Mouse (Mus musculus) erythroblast, embryonic 14.5 days (primary cell): ENCODE data around the gene Serpinf1.

Experiments used
- GATA1 ChIP-seq: IDR thresholded peaks from 2 replicates; pipeline ENCODE4 v1.6.1; 2012; ENCODE audit warnings: low read length, inconsistent platforms, mixed read lengths
- TAL1 ChIP-seq: IDR thresholded peaks from 3 replicates; pipeline ENCODE4 v1.6.1; 2012; ENCODE audit warnings: low read length, inconsistent platforms, mixed read lengths

- TF ChIP-seq GATA1 (no peak), TAL1 (no peak)
Measured at GRCm38 (mm10) chr11:75439363-75439762, 16.9 kb upstream of the Serpinf1 start, which contains the start of gene Serpinf2.
